Mouse (Mus musculus): ENCODE results near the gene Sdhd. TPM values are rescaled to one million over a fixed set of nuclear protein-coding genes. Genes with fewer than 3 reads are reported as not detected.
A peak's percentile ranks its signal among the peaks of the same experiment; 100 is the strongest.

The Sdhd gene
- total RNA-seq, 2 experiments from 2014 or later: 97.9 to 114 TPM

- intact Hi-C loops (cut with DNase I): no loop called here
Observed at GRCm38 (mm10) chr9:50585145-50585818, 18.3 kb downstream of the Sdhd start.

GRCm38 (mm10) chr9:50580370-50580769 is 23.2 kb downstream of the Sdhd start:
- Histone ChIP-seq H3K27ac (no peak overlapping the region), H3K4me3 (no peak overlapping the region)
- no peak for DNase-seq (ENCODE audit: extremely low spot score in 1 of 2, low spot score in 2 of 2)
- TF ChIP-seq CTCF (IDR thresholded peaks at IDR 0.05): no peak
- intact Hi-C loops (cut with DNase I): no loop called here

More at GRCm38 (mm10) chr9:50585145-50585818, 18.3 kb downstream of the Sdhd start:
- H3K27ac ChIP-seq: no peak overlapping the region
- DNase-seq (ENCODE audit: extremely low spot score in 1 of 2, low spot score in 2 of 2): no peak
- H3K4me3 ChIP-seq: no peak overlapping the region
- no peak for TF ChIP-seq CTCF (IDR thresholded peaks at IDR 0.05)

GRCm38 (mm10) chr9:50569599-50570525 is 33.8 kb downstream of the Sdhd start:
- TF ChIP-seq CTCF (IDR thresholded peaks at IDR 0.05): no peak

GRCm38 (mm10) chr9:50567881-50568280 is 35.7 kb downstream of the Sdhd start:
- intact Hi-C loops (cut with DNase I): no loop called here
- no peak for TF ChIP-seq CTCF (IDR thresholded peaks at IDR 0.05)
- Histone ChIP-seq H3K4me3 (no peak overlapping the region), H3K27ac (no peak overlapping the region)
- no peak for DNase-seq (ENCODE audit: extremely low spot score in 1 of 2, low spot score in 2 of 2)

More at GRCm38 (mm10) chr9:50569599-50570525, 33.8 kb downstream of the Sdhd start:
- intact Hi-C loops (cut with DNase I): no loop called here
- Histone ChIP-seq H3K4me3 (no peak overlapping the region), H3K27ac (no peak overlapping the region)
- no peak for DNase-seq (ENCODE audit: extremely low spot score in 1 of 2, low spot score in 2 of 2)

- TF ChIP-seq CTCF (IDR thresholded peaks at IDR 0.05): no peak
- Histone ChIP-seq H3K4me3 (no peak overlapping the region), H3K27ac (no peak overlapping the region)
- DNase-seq (ENCODE audit: extremely low spot score in 1 of 2, low spot score in 2 of 2): no peak
- intact Hi-C loops (cut with DNase I): no loop called here
Observed at GRCm38 (mm10) chr9:50567372-50567771, 36.2 kb downstream of the Sdhd start.

GRCm38 (mm10) chr9:50565940-50566339 is 37.7 kb downstream of the Sdhd start:
- DNase-seq (ENCODE audit: extremely low spot score in 1 of 2, low spot score in 2 of 2): no peak
- intact Hi-C loops (cut with DNase I): no loop called here
- H3K27ac ChIP-seq: no peak overlapping the region
- no peak for TF ChIP-seq CTCF (IDR thresholded peaks at IDR 0.05)
- no peak overlapping the region for H3K4me3 ChIP-seq

- intact Hi-C loops (cut with DNase I): no loop called here
- DNase-seq (ENCODE audit: extremely low spot score in 1 of 2, low spot score in 2 of 2): no peak
- Histone ChIP-seq H3K4me3 (no peak overlapping the region), H3K27ac (no peak overlapping the region)
- TF ChIP-seq CTCF (IDR thresholded peaks at IDR 0.05): no peak
Observed at GRCm38 (mm10) chr9:50565173-50565572, 38.4 kb downstream of the Sdhd start.

- Histone ChIP-seq H3K4me3 (no peak overlapping the region), H3K27ac (no peak overlapping the region)
- no peak for DNase-seq (ENCODE audit: extremely low spot score in 1 of 2, low spot score in 2 of 2)
- intact Hi-C loops (cut with DNase I): no loop called here
- no peak for TF ChIP-seq CTCF (IDR thresholded peaks at IDR 0.05)
Observed at GRCm38 (mm10) chr9:50561918-50562360, 41.7 kb downstream of the Sdhd start.

GRCm38 (mm10) chr9:50561145-50561917 is 42.3 kb downstream of the Sdhd start, which contains the start of gene Tex12:
Gene Tex12, minus strand, starts transcription at chr9:50561325.
- H3K4me3 ChIP-seq: no peak within 1 kb of the TSS
- no peak within 1 kb of the TSS for H3K27ac ChIP-seq
- no peak for DNase-seq (ENCODE audit: extremely low spot score in 1 of 2, low spot score in 2 of 2)
- intact Hi-C loops (cut with DNase I): no loop called here
- TF ChIP-seq CTCF (IDR thresholded peaks at IDR 0.05): no peak

GRCm38 (mm10) chr9:50555094-50555446 is 48.5 kb downstream of the Sdhd start, which contains the start of gene Bco2:
Gene Bco2, minus strand, starts transcription at chr9:50555181.
- no peak for DNase-seq (ENCODE audit: extremely low spot score in 1 of 2, low spot score in 2 of 2)

GRCm38 (mm10) chr9:50554241-50555093 is 49.1 kb downstream of the Sdhd start, which contains the start of gene Il18:
Gene Il18, plus strand, starts transcription at chr9:50554827.
- intact Hi-C loops (cut with DNase I): no loop called here

More at GRCm38 (mm10) chr9:50555094-50555446, 48.5 kb downstream of the Sdhd start, which contains the start of gene Bco2:
- Histone ChIP-seq H3K4me3 (peak within 1 kb of the TSS; percentile 33), H3K27ac (peak within 1 kb of the TSS; percentile 85)
- intact Hi-C loops (cut with DNase I): no loop called here
- TF ChIP-seq CTCF (IDR thresholded peaks at IDR 0.05): no peak

More at GRCm38 (mm10) chr9:50554241-50555093, 49.1 kb downstream of the Sdhd start, which contains the start of gene Il18:
- peak within 1 kb of the TSS; percentile 33 for H3K4me3 ChIP-seq
- DNase-seq (ENCODE audit: extremely low spot score in 1 of 2, low spot score in 2 of 2): peak; percentile 42 to 59
- peak within 1 kb of the TSS; percentile 85 for H3K27ac ChIP-seq
- TF ChIP-seq CTCF (IDR thresholded peaks at IDR 0.05): no peak; the same call in none of the 2 replicates
